Mouse (Mus musculus) kidney, adult 11 months (tissue): ENCODE measurements around the gene Olfr1229.

ENCODE experiments used
- DNase-seq: peaks from one replicate; pipeline ENCODE4 v3.0.0; 2022

Gene Olfr1229

GRCm38 (mm10) chr2:89287914-89288313, at the start of gene Olfr1229:
TSS of gene Olfr1229 (minus strand) at chr2:89288014.
- DNase-seq = no peak

- DNase-seq = no peak
These were observed 41.8 kb upstream of the Olfr1229 start, which contains the start of gene Olfr1232 for GRCm38 (mm10) chr2:89329575-89329974. TSS of gene Olfr1232 (minus strand) at chr2:89329675.

GRCm38 (mm10) chr2:89306974-89307373, 19.2 kb upstream of the Olfr1229 start, which contains the start of gene Olfr1231:
TSS of gene Olfr1231 (minus strand) at chr2:89307074.
- DNase-seq = no peak

- no peak for DNase-seq
These were observed 9.4 kb upstream of the Olfr1229 start, which contains the start of gene Olfr1230 for GRCm38 (mm10) chr2:89297168-89297567. TSS of gene Olfr1230 (minus strand) at chr2:89297268.

GRCm38 (mm10) chr2:89253962-89254361, 33.9 kb downstream of the Olfr1229 start, which contains the start of gene Olfr1228:
TSS of gene Olfr1228 (minus strand) at chr2:89254062.
- DNase-seq = no peak
